Mouse (Mus musculus): ENCODE results near the gene Olfr699.

DNA sequence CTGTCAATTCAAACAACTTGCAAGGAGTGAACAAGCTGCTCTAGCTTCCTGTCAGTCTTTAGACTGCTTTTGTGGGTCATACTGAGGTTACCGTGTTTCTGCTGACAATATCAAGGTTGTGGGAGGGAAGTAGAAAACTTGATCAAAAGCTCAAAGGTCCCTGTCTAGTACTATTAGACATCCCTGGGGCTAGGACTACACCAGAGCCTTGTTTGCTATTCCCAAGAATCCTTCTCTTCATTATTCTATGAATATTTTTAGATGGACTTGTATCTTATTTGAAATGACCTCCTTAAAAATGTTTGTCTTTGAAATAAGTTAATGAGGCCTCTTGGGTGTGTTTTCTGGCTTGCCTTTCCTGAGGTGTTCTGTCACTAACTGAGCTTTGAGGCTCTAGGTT lies at the start of gene Olfr699:
- TF ChIP-seq CTCF (IDR thresholded peaks at IDR 0.05; ENCODE audit: low read depth, low read length) (no peak), TAL1 (conservative IDR thresholded peaks at IDR 0.05; ENCODE audit: low read depth, low read length) (no peak), GATA1 (IDR thresholded peaks at IDR 0.05; ENCODE audit: borderline replicate concordance, low read length) (no peak), POLR2AphosphoS5 (IDR thresholded peaks at IDR 0.05; ENCODE audit: insufficient replicate concordance, low read depth, low read length) (no peak), GATA2 (IDR thresholded peaks at IDR 0.05; ENCODE audit: borderline replicate concordance, low read depth, low read length) (no peak)
